Mouse (Mus musculus): Measurements from ENCODE around the gene Specc1.

The Specc1 gene

DNA sequence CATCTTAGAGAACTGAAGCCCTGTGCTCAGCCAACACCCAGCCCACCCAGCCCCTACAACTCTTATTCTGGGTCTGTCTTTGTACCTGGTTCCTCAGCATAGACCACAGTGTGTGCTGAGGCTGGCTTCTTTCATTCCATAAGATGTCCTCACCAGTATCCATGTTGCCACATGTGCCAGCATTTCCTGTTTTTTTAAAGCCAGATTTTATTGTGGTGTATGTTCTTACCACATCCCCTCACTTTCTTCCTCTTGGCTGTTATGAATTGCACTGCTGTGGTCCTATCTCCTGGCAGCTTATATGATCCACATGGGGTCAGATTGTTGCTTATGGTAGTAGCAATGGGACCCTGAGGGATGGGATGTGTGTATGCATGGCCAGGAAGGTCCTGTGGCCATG is 92.6 kb downstream of the Specc1 start:
- CTCF ChIA-PET: interaction anchor here (0.8 kb wide), 1 partner anchor 61 kb away, joined by 3 read pairs; no protein-coding TSS in a partner anchor

DNA sequence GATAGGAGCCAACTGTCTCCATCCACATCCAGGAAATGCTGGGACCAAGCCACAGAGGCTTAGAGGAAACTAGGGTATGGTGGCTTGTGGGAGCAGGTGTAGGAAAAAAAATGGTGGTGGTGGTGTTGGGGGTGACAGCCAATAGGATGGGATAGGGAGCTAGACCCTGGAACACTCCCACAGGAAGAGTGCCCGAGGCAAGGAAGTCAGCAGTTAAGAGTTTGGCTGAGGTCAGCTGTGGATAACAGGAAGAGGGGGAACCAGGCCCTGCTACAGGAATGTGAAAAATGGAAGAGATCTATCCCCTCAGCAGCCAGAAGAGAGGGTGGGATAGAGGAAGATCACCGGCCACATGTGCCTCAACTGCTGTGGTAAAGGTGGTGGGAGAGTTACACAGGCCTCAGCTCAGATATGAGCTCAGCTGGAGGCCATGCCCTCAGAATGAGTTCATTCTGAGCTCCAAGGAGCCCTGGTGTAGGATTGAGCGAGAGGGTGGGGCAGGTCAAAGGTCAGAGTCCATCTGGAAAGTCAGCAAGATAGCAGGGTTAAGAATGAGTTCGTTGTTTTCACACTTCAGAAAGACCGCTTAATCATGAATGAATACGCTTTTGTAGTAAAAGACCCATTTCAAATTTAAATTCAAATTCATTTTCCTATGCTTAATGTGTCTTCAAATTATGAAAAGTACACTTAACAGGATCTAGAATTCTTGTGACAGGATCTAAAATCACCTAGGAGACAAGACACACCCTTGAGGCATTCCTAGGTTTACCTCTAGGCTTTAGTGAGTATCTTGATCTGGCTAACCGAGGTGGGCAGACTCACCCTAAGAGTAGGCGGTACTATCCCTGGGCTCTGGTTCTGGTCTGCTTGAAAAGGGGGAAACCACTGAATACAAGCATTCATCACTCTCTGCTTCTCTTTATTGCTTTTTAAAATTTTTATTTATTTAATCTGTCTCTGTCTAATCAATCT is 94.1 kb downstream of the Specc1 start:
- CTCF ChIA-PET: no interaction called here

DNA sequence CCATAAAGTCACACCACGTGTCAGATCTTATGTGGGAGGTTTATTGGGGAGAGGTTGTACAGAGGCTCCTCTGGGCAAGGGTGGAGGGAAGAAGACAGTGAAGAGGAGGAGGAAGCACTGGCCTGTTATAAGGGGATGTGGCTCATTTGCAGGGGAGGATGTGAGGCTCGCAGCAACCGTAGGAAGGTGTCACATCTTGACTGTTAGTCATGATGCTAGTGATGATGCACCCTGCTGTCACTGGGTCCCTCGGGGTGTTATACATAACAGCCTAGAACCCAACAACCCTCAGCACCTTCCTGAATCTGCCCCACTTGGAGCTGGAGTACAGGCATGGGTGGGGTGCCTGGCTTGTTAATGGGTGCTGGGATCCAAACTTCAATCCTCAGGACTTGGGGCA is 94.9 kb downstream of the Specc1 start:
- CTCF ChIA-PET: no interaction called here

DNA sequence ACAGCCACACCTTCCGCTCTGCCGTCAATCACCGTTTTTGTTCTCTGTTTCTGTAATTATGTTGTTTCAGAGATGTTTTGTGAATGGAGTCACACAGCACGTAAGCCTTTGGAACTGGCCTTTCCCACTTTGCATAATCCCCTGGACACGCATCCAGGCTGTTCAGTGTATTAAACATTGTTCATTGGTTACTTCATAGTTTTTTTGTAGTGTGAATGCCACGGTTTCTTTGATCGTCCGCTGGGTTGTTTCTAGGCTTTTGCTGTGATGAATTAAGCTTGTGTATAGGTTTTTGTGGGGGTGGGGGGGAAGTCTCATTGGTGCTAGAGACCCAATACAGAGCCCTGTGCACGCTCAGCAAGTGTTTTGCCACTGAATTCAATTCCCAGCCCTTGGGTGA is 97.4 kb downstream of the Specc1 start:
- CTCF ChIA-PET: no interaction called here

DNA sequence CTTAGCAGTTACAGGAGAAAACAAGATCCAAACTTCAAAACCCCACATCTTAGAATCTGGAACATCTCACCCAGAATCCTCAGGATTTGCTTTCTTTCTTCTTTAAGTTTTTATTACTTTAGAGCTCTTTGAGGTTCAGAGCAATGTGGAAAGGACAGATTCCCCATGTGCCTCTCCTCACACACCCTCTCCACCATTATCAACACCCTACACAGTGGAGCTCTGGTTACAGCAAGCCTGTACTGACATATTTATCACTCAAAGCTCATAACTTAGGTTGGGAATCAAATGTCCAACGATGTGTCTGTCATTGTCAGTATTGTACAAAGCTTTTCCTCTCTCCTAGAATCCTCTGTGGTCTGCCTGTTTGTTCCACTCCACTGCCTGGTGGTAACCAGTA is 108.0 kb downstream of the Specc1 start:
- CTCF ChIA-PET: no interaction called here

DNA sequence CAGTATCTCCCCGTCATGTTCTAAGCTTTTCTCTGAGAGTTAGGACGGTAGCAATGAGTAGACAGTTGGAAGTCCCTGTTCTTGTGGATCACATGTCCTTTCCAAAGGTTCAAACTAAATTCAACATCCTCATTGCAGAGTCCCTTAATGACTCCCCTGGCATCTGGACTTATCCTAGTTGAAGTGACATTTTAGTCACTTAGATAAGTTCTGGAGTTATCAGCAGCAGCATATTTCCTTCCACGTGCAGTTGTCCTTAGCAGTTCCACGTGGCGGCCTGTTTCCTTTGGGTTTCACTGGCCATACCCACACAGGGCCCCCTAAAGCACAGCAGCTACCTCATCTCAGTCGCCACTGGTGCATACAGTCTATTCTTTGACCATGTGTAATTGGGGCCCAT is 109.1 kb downstream of the Specc1 start:
- CTCF ChIA-PET: no interaction called here

DNA sequence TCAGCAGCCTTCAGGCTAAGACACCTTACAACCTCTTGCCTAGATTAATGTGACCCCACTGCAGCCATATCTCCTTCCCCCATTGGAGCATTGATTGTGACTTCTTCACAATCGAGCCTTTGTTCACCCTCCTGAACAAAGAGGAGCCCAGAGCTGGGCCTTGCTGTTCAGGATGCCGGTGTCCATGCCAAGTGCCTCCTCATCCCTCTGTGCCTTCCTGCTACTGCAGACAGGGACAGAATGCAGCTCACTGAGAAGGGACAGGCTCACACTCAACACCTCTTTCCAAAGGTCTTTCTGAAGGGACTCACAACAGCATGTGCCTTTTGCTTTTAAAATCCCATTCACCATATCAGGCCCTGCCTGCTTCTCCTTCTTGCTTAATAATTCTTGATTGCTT is 113.0 kb downstream of the Specc1 start:
- CTCF ChIA-PET: no interaction called here

DNA sequence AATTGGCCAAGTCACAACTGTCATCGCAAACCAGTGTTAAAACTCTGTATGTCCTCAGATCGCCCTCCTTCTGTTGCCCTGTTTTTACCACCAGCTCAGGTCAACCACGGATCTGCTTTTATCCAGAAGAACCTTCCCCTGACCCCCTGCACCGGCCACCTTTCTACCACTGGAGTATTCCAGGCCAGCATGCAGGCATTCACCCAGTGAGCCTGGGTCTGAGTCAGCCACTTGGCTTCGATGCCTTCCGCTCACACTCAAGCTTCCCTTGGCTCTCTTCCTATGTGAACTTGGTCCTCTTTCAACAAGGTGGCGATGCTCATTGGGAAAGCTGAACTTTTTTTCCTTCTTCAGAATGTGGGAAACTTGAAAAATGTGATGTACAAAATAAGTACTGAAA is 113.6 kb downstream of the Specc1 start:
- CTCF ChIA-PET: no interaction called here

DNA sequence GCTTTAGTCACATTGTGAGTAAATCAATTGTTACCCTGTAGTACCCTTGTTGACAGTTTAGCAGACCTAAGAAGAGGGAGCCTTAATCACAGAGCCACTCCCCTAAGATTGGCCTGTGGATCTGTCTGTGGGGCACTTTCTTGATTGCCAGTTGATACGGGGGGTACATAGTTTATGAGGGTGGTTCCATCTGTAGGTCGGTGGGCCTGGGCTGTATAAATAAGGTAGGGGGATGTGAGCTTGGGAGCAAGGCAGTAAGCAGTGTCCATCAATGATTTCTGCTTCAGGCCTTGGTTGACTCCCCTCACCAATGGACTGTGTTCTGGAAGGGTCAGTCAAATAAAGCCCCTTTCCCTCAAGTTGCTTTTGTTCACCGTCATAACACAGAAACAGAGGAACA is 115.8 kb downstream of the Specc1 start:
- CTCF ChIA-PET: no interaction called here

DNA sequence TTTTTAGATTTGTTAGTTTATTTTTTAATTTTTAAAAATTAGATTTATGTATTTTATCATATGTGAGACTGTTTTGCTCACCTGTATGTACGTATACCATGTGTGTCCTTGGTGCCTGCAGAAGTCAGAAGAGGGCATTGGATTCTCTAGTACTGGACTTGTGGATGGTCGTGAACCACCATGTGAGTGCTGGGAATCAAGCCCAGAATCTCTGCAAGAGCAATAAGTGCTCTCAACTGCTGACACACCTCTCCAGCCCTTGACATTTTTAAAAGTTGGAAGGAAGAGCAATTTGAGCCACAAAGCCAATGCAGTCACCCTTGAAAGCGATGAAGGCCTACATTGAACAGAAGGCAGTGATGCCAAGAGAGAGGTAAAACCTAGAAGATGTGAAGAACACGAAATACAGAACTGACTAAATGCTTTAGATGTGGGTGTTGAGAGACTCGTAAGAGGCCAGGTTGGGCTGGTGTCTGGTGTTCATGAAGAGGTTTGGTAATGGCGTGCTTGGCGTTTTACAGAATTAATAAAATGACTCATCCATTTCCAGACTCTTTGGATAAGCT is 117.1 kb downstream of the Specc1 start:
- CTCF ChIA-PET: no interaction called here

DNA sequence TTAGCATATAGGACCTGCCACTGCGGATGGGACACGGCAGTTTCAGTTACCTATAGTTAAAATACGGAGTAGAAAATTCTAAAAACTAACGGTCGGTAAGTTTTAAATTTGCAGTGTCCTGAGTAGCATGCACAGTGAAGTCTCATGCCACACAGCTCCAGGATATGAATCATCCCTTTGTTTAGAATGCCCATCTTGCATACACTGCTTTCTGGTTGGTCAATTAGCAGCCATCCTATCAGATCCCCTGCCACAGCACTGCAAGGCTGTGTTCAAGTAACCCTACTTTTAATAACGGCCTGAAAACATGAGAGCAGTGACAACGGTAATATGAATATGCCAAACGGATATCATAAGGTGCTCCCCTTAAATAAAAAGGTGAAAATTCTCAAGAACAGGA is 118.0 kb downstream of the Specc1 start:
- CTCF ChIA-PET: no interaction called here

DNA sequence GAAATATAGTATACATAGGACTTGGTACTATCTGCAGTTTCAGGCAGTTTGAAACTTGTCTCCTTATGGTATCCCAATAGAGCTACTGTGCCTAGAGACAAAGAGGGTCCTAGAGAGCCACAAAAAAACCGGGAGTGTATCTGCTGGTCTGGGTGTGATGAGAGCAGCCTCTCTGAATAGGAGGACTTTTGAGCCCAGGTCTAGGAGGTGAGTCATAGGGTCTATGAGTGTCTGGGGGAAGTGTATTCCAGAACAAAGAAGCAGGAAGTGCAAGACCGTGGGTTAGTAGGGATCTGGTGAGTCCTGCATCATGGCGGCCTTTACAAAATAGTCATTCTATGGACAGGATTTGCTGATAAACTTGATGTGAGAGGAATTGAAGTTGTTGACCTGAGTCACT is 118.5 kb downstream of the Specc1 start:
- CTCF ChIA-PET: no interaction called here

DNA sequence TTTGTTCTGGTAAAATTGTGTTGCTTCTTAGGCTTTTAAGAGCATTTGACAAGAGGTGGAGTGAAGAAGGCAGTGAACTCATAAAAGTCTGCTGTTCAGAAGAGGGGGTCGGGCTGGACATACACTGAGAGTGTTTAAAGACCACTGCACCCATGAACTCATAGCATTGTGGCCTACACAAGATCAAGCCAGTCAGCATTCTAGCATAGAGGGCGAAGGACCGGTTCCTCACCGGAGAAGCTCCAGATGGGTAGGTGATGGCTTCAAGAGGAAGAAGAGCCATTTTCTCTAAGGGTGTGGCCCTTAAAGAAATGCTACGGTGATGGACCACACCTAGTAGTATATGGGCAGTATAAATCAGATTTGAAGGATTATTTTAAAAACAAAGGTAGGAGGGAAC is 119.0 kb downstream of the Specc1 start:
- CTCF ChIA-PET: no interaction called here

DNA sequence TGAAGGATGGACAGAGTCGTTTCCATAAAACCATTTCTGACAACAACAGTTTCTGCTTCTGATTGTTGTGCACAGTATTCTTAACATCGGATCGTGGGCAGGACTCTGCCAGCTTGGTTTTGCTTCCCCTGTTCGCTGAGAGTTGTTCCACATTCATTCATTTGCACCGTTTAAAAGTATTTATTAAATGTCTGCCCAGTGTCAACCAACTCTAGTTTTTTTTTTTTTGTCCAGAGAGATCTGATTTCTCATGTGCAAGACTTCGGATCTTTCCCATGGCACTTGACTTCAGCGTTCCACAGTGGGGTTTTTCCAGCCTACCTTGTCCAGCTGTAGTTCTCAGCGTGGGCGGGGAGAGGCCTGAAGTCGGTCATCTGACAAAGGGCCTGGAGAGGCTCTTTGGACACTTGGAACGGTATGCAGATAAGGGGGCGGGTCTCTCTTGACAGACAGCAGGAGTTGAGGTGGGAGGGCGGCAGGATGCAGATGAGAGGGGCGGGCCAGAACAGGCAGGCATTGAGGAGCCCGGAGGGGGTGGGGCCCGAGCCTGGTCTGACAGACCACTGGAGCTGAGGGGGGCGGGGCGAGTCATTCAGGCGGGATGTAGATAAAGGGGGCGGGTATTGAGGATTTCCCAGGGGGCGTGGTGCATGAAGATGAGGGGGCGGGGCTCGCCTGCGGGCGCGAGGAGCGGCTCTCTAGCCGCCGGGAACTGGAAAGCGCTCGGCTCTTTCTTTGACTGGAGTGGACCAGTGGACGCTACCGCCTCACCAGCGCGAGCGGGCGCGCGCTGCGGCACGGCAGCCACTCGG is 120.0 kb downstream of the Specc1 start:
- CTCF ChIA-PET: no interaction called here

DNA sequence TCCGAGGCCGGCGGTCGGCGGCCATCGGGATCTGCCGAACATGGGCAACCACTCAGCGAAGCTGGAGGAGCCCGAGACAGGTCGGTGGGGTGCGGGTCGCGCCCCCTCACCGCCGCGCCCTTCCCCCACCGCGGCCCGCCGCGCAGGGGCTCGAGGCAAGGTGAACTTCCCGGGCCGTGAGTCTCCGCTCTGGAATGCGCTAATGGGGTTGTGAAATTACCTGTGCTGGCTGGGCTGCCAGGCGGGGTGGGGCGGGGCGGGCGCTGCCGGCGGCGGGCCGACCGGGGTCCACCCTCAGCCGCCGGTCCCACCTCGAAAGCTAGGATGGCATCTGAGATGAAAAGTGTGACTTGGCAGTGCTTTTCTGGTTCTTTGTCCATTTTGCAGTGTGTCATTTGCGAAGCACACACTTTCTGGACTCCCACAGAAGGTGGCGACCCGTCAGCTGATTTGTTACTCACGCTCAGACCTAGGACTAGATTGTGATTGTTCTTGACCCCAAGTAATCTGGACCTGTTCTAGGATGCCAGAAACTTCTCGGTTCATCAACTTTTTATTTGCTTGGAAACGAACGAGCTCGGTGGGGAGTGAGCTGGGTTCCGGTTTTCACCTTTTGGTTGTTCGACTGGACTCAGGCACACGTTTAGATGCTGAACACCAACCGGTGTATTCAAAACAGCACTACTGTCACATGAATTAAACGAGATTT is 120.7 kb downstream of the Specc1 start:
- CTCF ChIA-PET: no interaction called here

DNA sequence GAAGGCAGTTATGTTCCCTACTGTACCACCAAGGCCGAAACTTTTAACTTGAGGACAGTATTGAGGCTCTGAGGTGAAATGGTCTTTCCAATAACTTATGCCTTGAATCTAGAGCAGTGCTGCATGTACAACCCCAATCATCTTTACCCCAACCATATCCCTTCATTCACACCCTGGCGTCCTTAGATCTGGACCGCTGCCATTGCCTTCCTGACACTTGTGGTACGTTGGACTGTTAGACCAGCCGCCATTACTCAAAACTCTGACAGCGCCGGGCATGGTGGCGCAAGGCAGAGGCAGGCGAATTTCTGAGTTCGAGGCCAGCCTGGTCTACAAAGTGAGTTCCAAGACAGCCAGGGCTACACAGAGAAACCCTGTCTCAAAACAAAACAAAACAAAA is 121.8 kb downstream of the Specc1 start:
- CTCF ChIA-PET: interaction anchor here (0.6 kb wide), 1 partner anchor 448 kb away, joined by 5 read pairs; no protein-coding TSS in a partner anchor

DNA sequence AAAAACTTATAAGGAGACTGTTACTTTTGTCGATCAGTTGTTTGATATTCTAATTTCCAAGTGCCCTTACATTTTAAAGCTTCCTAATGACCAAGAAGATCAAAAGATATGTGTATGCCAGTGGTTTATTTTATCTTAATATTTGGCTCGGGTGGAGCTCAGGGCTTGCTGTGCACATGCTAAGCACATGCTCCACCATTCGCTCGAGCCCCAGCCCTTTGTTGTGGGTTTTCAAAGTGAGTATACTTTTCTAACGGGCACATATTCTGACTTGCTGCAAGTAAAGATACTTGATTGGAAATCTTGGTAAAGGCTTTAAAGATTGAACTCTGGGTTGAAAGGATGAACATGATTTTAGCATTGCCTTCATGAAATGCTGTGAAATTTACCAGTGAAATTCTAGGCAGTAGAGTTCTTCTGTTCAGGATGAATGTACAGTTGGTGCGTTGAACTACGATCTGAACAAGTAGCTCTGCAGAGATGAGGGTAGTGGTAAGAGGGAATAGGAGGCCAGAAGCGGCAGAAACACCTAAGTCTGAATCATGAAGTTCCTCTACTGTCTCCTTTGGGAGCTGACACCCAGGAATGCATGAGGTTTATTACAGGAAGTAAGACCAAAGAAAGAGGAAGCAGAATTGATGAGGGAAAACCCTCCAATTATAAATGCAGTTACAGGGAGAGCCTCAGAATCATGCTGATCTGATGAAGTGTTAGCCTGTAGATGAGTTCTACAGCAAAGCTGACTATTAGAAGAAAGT is 122.7 kb downstream of the Specc1 start:
- CTCF ChIA-PET: no interaction called here

DNA sequence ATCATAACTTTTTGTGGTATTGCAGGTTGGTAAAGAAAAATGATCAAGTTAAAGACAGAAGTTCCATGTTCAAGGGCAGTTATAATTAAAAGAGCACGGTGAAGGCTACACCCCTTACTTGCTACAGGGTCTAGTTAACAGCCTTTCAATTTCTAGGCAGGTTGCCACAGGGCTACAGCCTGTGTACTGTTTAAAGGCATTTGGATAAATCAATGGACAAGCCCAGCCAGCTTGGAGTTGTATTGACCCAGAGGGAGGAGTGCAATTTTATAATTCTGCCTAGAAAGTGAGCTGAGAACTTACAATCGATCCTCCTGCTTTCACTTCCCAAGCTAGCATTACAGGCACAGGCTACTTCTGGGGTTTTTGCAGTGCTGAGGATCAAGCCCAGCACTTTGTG is 123.9 kb downstream of the Specc1 start:
- CTCF ChIA-PET: no interaction called here

DNA sequence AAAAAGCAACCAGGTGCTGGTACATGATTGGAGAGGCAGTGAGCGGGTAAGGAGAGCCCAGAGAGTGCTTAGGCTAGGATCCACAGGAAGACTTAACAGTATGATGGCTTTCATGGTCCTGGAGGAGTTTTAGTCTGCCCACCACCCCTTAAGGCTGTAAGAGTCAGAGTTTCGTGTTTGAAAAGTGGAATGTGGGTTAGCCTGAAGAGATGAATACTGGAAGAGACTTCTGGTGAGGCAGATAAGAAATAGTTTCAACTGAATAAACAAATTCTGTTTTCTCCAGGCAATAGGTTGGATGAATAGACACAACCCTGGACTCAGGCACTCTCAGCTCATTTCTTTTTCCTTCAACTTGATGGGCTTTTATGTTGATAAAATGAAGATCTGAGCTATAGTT is 130.1 kb downstream of the Specc1 start:
- CTCF ChIA-PET: no interaction called here

DNA sequence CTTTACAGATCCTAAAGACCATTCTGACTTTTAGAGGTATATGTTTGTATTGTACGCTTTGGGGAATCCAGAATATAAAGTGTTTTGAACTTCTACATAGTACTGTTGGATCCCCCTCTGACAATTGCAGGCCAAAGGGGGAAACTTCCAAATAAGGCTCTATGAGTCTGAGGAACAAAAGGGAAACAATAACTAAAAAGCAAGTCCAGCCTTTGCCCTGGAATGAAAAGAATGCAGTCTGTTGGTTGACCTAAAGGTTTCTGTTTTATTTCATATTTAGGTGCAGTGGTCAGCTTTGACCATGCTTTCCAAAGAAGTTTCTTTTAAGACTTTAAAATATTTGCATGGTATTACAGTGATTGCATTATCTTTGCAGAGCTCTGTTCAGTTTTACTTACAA is 130.5 kb downstream of the Specc1 start:
- CTCF ChIA-PET: no interaction called here

DNA sequence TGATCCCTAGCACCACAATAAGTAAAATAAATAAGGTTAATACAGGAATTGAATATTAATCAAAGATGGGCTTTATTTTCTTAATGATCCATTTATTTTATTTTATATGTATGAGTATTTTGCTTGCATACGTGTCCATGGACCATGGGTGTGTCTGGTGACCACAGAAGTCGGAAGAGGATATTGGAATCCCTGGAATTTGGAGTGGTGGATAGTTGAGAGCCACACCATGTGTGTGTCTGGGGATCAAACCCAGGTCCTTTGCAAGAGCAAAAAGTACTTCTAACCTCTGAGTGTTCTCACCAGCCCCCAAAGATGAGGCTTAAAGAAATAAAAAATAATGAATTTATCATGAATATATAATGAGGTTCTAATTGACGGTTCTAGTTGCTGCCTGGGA is 132.1 kb downstream of the Specc1 start:
- CTCF ChIA-PET: no interaction called here

Data from spleen, embryonic (tissue).